In genomic region chr8:125235898-125236835, GRCm38 (mm10) we compare ENCODE assay signal across 8 mouse cellular contexts.
DNase-seq lines count a peak whose midpoint lies in the region; ATAC-seq lines count a peak whose summit lies in the region.

No protein-coding gene starts in this region.

- peak overlapping the region; percentile 68 for H3K4me2 ChIP-seq in heart, embryonic 13.5 days
- 0 out of 2 replicates have a peak overlapping the region, but pooled peaks have one; percentile 8 for H3K4me2 ChIP-seq in liver, embryonic 13.5 days

- peaks cover 28% of the 10 kb centered on the region for H3K4me1 ChIP-seq in heart, embryonic 13.5 days
- no peaks in the 10 kb centered on the region for H3K4me1 ChIP-seq in liver, embryonic 13.5 days (replicated peaks)

- H3K27me3 ChIP-seq in heart, embryonic 13.5 days (replicated peaks), result no peaks in the 10 kb centered on the region
- H3K27me3 ChIP-seq in liver, embryonic 13.5 days, result no peaks in the 10 kb centered on the region

- peak overlapping the region; percentile 35 for H3K4me3 ChIP-seq in heart, embryonic 13.5 days
- no peak overlapping the region for H3K4me3 ChIP-seq in liver, embryonic 13.5 days (replicated peaks)

- 18% methylated on average over 22 of the region's 22 CpGs for WGBS in heart, embryonic 13.5 days
- 46% methylated on average over 22 of the region's 22 CpGs for WGBS in liver, embryonic 13.5 days (ENCODE audit: insufficient replicate concordance)

- ATAC-seq in heart, embryonic 13.5 days (ENCODE audit: extremely low read depth, insufficient number of reproducible peaks, low FRiP score, low TSS enrichment), result no peak
- ATAC-seq in liver, embryonic 13.5 days (ENCODE audit: low read depth), result no peak

- intact Hi-C loops in heart, postnatal 25 days (cut with DNase I), result loop anchor here (5.0 kb wide), 1 partner anchor 39 kb away; no protein-coding TSS in a partner anchor

- H3K27ac ChIP-seq in heart, embryonic 13.5 days (replicated peaks), result peak overlapping the region; percentile 90
- no peak overlapping the region for H3K27ac ChIP-seq in liver, embryonic 13.5 days

- H3K9me3 ChIP-seq in heart, embryonic 13.5 days, result 0 out of 2 replicates have a peak, but pooled peaks cover 5% of the 10 kb centered on the region
- no peaks in the 10 kb centered on the region for H3K9me3 ChIP-seq in liver, embryonic 13.5 days (replicated peaks)

- no peaks in the 10 kb centered on the region for H3K36me3 ChIP-seq in heart, embryonic 13.5 days
- no peaks in the 10 kb centered on the region for H3K36me3 ChIP-seq in liver, embryonic 13.5 days

- H3K9ac ChIP-seq in heart, embryonic 13.5 days, result peak overlapping the region; percentile 75
- no peak overlapping the region for H3K9ac ChIP-seq in liver, embryonic 13.5 days

- DNase-seq in heart, adult 11 months, result peak; percentile 96
- DNase-seq in heart, postnatal 25 days (ENCODE audit: low spot score), result no peak
- peak; percentile 68 for DNase-seq in embryo, embryonic 10.5 days (ENCODE audit: low spot score)
- no peak for DNase-seq in liver, embryonic 13.5 days
- DNase-seq in ovary, adult 18-20 months (ENCODE audit: low spot score), result no peak
- no peak for DNase-seq in thymus, postnatal 25 days
- DNase-seq in B cell, adult 2 months, result no peak

Comparison
In these comparisons a context has a peak if more than half of its experiments do, and no peak if none do; other contexts are left out.
1. DNase-seq: peak in heart, adult 11 months (single experiment) and embryo, embryonic 10.5 days (single experiment); none in heart, postnatal 25 days (single experiment), liver, embryonic 13.5 days (single experiment), ovary, adult 18-20 months (single experiment), thymus, postnatal 25 days (single experiment) and B cell, adult 2 months (0 of 2).